Mouse (Mus musculus) midbrain, embryonic 15.5 days (tissue): Measurements from ENCODE around the gene Idh2. TPM values are rescaled to one million over a fixed set of nuclear protein-coding genes. Genes with fewer than 3 reads are reported as not detected.
A peak's percentile ranks its signal among the peaks of the same experiment; 100 is the strongest.

Experiments used
- ATAC-seq: fragments of 200-750 bp; cut with Nextera tagmentation; replicated peaks from 2 replicates; pipeline ENCODE4 v1.8.0; 2017; ENCODE audit warnings: moderate TSS enrichment
- H3K27ac ChIP-seq: fragments of 300-500 bp; sonication (generic); 2 replicates; pipeline ENCODE4 v1.5.1; 2015; ENCODE audit warnings: mild to moderate bottlenecking, inconsistent platforms
- H3K27me3 ChIP-seq: fragments of 300-500 bp; sonication (generic); replicated peaks from 2 replicates; pipeline ENCODE4 v1.6.1; 2015; ENCODE audit warnings: inconsistent platforms
- H3K36me3 ChIP-seq: fragments of 300-500 bp; sonication (generic); replicated peaks from 2 replicates; pipeline ENCODE4 v1.6.1; 2015; ENCODE audit warnings: inconsistent platforms
- H3K4me1 ChIP-seq: fragments of 300-500 bp; sonication (generic); 2 replicates; pipeline ENCODE4 v1.6.1; 2015; ENCODE audit warnings: inconsistent platforms
- H3K4me2 ChIP-seq: fragments of 300-500 bp; sonication (generic); 2 replicates; pipeline ENCODE4 v1.6.1; 2015; ENCODE audit warnings: inconsistent platforms, mild to moderate bottlenecking, moderate library complexity
- H3K4me3 ChIP-seq: fragments of 300-500 bp; sonication (generic); 2 replicates; pipeline ENCODE4 v1.5.1; 2015; ENCODE audit warnings: mild to moderate bottlenecking, inconsistent platforms
- H3K9ac ChIP-seq: fragments of 300-500 bp; sonication (generic); 2 replicates; pipeline ENCODE4 v1.6.1; 2015; ENCODE audit warnings: mild to moderate bottlenecking, inconsistent platforms
- H3K9me3 ChIP-seq: fragments of 300-500 bp; sonication (generic); 2 replicates; pipeline ENCODE4 v1.6.1; 2016; ENCODE audit warnings: inconsistent platforms
- WGBS: fragments of 180-500 bp; shearing (Covaris S2); methylation state at CpG from one replicate; pipeline ENCODE4 v1.1.7; 2015; ENCODE audit warnings: mixed read lengths; 5-methylcytosine and 5-hydroxymethylcytosine counted together
- polyA plus RNA-seq: library from polyadenylated mRNA; unstranded; fragments of >200 nt; fragmentation: Nextera tagmentation; extraction: Ambion mirVana; gene quantifications from 2 replicates; pipeline ENCODE4 v1.2.1, GENCODE M21; 2015

Idh2 gene
- polyA plus RNA-seq, result 242 and 249 TPM in 2 replicates

- no peaks in the 10 kb centered on the region for H3K36me3 ChIP-seq
- no peaks in the 10 kb centered on the region for H3K27me3 ChIP-seq
- H3K27ac ChIP-seq, result peak within 1 kb of the TSS; percentile 94
- peaks cover 48% of the 10 kb centered on the region for H3K4me1 ChIP-seq
- ATAC-seq, result peak; percentile 97
- H3K4me2 ChIP-seq, result peak within 1 kb of the TSS; percentile 82
- 1% methylated on average over 29 of the region's 29 CpGs for WGBS
- peak within 1 kb of the TSS; percentile 91 for H3K4me3 ChIP-seq
- H3K9ac ChIP-seq, result peak within 1 kb of the TSS; percentile 95
- no peaks in the 10 kb centered on the region for H3K9me3 ChIP-seq
These were observed at the start of gene Idh2 for GRCm38 (mm10) chr7:80115224-80115590. Idh2 (minus strand) TSS chr7:80115392.

- no peak overlapping the region for H3K27ac ChIP-seq
- H3K27me3 ChIP-seq, result no peaks in the 10 kb centered on the region
- WGBS, result 68% methylated on average over 8 of the region's 8 CpGs
- H3K9ac ChIP-seq, result no peak overlapping the region
- H3K4me2 ChIP-seq, result no peak overlapping the region
- no peak overlapping the region for H3K4me3 ChIP-seq
- no peaks in the 10 kb centered on the region for H3K4me1 ChIP-seq
- no peak for ATAC-seq
- H3K9me3 ChIP-seq, result no peaks in the 10 kb centered on the region
- no peaks in the 10 kb centered on the region for H3K36me3 ChIP-seq
These were observed 45.7 kb upstream of the Idh2 start for GRCm38 (mm10) chr7:80160945-80161306.

GRCm38 (mm10) chr7:80160293-80160944, 45.2 kb upstream of the Idh2 start:
- no peaks in the 10 kb centered on the region for H3K27me3 ChIP-seq
- no peaks in the 10 kb centered on the region for H3K4me1 ChIP-seq
- H3K4me3 ChIP-seq, result no peak overlapping the region
- H3K9me3 ChIP-seq, result no peaks in the 10 kb centered on the region
- no peak overlapping the region for H3K9ac ChIP-seq
- no peak for ATAC-seq
- H3K27ac ChIP-seq, result no peak overlapping the region
- no peak overlapping the region for H3K4me2 ChIP-seq
- no peaks in the 10 kb centered on the region for H3K36me3 ChIP-seq
- WGBS, result 72% methylated on average over 7 of the region's 7 CpGs

GRCm38 (mm10) chr7:80158496-80159268, 43.5 kb upstream of the Idh2 start:
- no peak for ATAC-seq
- H3K9ac ChIP-seq, result no peak overlapping the region
- no peak overlapping the region for H3K27ac ChIP-seq
- H3K27me3 ChIP-seq, result no peaks in the 10 kb centered on the region
- no peaks in the 10 kb centered on the region for H3K36me3 ChIP-seq
- no peaks in the 10 kb centered on the region for H3K9me3 ChIP-seq
- whole genome bisulfite sequencing, result 90% methylated on average over 8 of the region's 8 CpGs
- H3K4me3 ChIP-seq, result no peak overlapping the region
- no peaks in the 10 kb centered on the region for H3K4me1 ChIP-seq
- no peak overlapping the region for H3K4me2 ChIP-seq

GRCm38 (mm10) chr7:80156711-80157227, 41.6 kb upstream of the Idh2 start:
- no peak for ATAC-seq
- H3K9ac ChIP-seq, result no peak overlapping the region
- H3K27ac ChIP-seq, result no peak overlapping the region
- H3K4me3 ChIP-seq, result no peak overlapping the region
- no peaks in the 10 kb centered on the region for H3K27me3 ChIP-seq
- no peaks in the 10 kb centered on the region for H3K36me3 ChIP-seq
- H3K9me3 ChIP-seq, result no peaks in the 10 kb centered on the region
- 51% methylated on average over 13 of the region's 13 CpGs for WGBS
- no peak overlapping the region for H3K4me2 ChIP-seq
- H3K4me1 ChIP-seq, result no peaks in the 10 kb centered on the region

- Histone ChIP-seq H3K4me3 (no peak overlapping the region), H3K4me1 (no peaks in the 10 kb centered on the region), H3K9ac (no peak overlapping the region), H3K27ac (no peak overlapping the region), H3K4me2 (no peak overlapping the region), H3K36me3 (no peaks in the 10 kb centered on the region), H3K27me3 (no peaks in the 10 kb centered on the region), H3K9me3 (no peaks in the 10 kb centered on the region)
- no peak for ATAC-seq
- 80% methylated on average over 3 of the region's 3 CpGs for WGBS
These were observed 39.5 kb upstream of the Idh2 start for GRCm38 (mm10) chr7:80154689-80155088.

- Histone ChIP-seq H3K4me1 (0 out of 2 replicates have a peak, but pooled peaks cover 2% of the 10 kb centered on the region), H3K4me2 (no peak overlapping the region), H3K36me3 (no peaks in the 10 kb centered on the region), H3K9ac (no peak overlapping the region), H3K9me3 (no peaks in the 10 kb centered on the region), H3K27ac (no peak overlapping the region), H3K4me3 (no peak overlapping the region), H3K27me3 (no peaks in the 10 kb centered on the region)
- ATAC-seq, result no peak
- 90% methylated on average over 8 of the region's 8 CpGs for WGBS
These were observed 37.6 kb upstream of the Idh2 start for GRCm38 (mm10) chr7:80152756-80153155.

- H3K4me1 ChIP-seq, result 0 out of 2 replicates have a peak, but pooled peaks cover 2% of the 10 kb centered on the region
- H3K36me3 ChIP-seq, result no peaks in the 10 kb centered on the region
- no peak overlapping the region for H3K27ac ChIP-seq
- H3K9ac ChIP-seq, result no peak overlapping the region
- no peaks in the 10 kb centered on the region for H3K27me3 ChIP-seq
- no peaks in the 10 kb centered on the region for H3K9me3 ChIP-seq
- no peak for ATAC-seq
- H3K4me3 ChIP-seq, result no peak overlapping the region
- H3K4me2 ChIP-seq, result no peak overlapping the region
- WGBS, result 62% methylated on average over 6 of the region's 6 CpGs
These were observed 37.0 kb upstream of the Idh2 start for GRCm38 (mm10) chr7:80152152-80152551.

GRCm38 (mm10) chr7:80149356-80149755, 34.2 kb upstream of the Idh2 start:
- no peak overlapping the region for H3K9ac ChIP-seq
- no peak overlapping the region for H3K4me3 ChIP-seq
- 0 out of 2 replicates have a peak, but pooled peaks cover 2% of the 10 kb centered on the region for H3K4me1 ChIP-seq
- no peaks in the 10 kb centered on the region for H3K27me3 ChIP-seq
- H3K9me3 ChIP-seq, result no peaks in the 10 kb centered on the region
- 40% methylated on average over 9 of the region's 9 CpGs for WGBS
- no peak for ATAC-seq
- H3K27ac ChIP-seq, result peak overlapping the region; percentile 50
- peak overlapping the region; percentile 4; the same call in 1 of the 2 replicates for H3K4me2 ChIP-seq
- H3K36me3 ChIP-seq, result no peaks in the 10 kb centered on the region

GRCm38 (mm10) chr7:80146077-80146476, 30.9 kb upstream of the Idh2 start:
- no peaks in the 10 kb centered on the region for H3K27me3 ChIP-seq
- no peak overlapping the region for H3K4me3 ChIP-seq
- H3K36me3 ChIP-seq, result no peaks in the 10 kb centered on the region
- no peaks in the 10 kb centered on the region for H3K9me3 ChIP-seq
- no peak overlapping the region for H3K9ac ChIP-seq
- ATAC-seq, result no peak
- H3K4me2 ChIP-seq, result no peak overlapping the region
- H3K4me1 ChIP-seq, result peaks cover 3% of the 10 kb centered on the region; the same call in 1 of the 2 replicates
- WGBS, result 94% methylated on average over 8 of the region's 8 CpGs
- H3K27ac ChIP-seq, result no peak overlapping the region

- Histone ChIP-seq H3K4me2 (no peak overlapping the region), H3K9ac (no peak overlapping the region), H3K36me3 (no peaks in the 10 kb centered on the region), H3K9me3 (no peaks in the 10 kb centered on the region), H3K27me3 (no peaks in the 10 kb centered on the region), H3K4me1 (peaks cover 6% of the 10 kb centered on the region; the same call in 1 of the 2 replicates), H3K4me3 (no peak overlapping the region), H3K27ac (no peak overlapping the region)
- ATAC-seq, result no peak
- 82% methylated on average over 7 of the region's 7 CpGs for WGBS
These were observed 29.5 kb upstream of the Idh2 start for GRCm38 (mm10) chr7:80144695-80145094.

- Histone ChIP-seq H3K4me3 (no peak overlapping the region), H3K27me3 (no peaks in the 10 kb centered on the region), H3K27ac (no peak overlapping the region), H3K9me3 (no peaks in the 10 kb centered on the region), H3K4me2 (no peak overlapping the region), H3K36me3 (no peaks in the 10 kb centered on the region), H3K9ac (no peak overlapping the region), H3K4me1 (peaks cover 4% of the 10 kb centered on the region; the same call in 1 of the 2 replicates)
- peak; percentile 33; the same call in 1 of the 2 replicates for ATAC-seq
- 35% methylated on average over 22 of the region's 22 CpGs for WGBS
These were observed 28.4 kb upstream of the Idh2 start for GRCm38 (mm10) chr7:80143331-80144273.
